Mouse (Mus musculus): Measurements from ENCODE around the gene Wdr62. TPM values are rescaled to one million over a fixed set of nuclear protein-coding genes. Genes with fewer than 3 reads are reported as not detected.

Gene Wdr62
- polyA plus RNA-seq, 1 experiment from 2014 or later: 11.6 TPM

DNA sequence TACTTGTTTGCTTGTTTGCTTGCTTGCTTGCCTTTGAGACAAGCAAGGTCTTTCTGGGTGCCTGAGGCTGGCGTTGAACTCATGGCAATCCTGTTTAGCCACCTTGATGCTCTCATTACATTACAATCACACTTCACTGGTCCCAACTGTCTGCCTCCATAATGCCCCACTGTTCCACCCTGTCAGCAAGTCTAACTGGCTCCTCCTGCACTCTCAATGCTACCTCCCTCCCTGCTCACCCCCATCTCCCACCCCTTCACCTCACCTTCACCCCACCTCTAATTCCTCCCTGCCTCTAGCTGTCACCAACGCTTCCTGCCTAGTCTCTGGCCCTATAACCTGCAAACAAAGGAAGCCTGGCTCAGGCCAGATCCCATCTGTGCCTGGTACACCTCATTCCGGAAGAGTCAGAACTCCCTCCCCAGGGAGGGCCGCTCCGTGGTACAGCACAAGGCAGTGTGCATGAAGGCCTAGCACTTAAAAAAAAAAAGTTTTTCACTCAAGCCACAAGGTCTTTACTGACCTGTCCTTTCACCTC lies 82.6 kb downstream of the Wdr62 start:
- Histone ChIP-seq H3K36me3 (ENCODE audit: poor library complexity, severe bottlenecking) (peaks cover 1% of the 10 kb centered on the region; the same call in 1 of the 2 replicates), H3K4me3 (no peak overlapping the region), H3K27ac (no peak overlapping the region), H3K9ac (no peak overlapping the region), H3K4me1 (peaks cover 23% of the 10 kb centered on the region), H3K27me3 (no peaks in the 10 kb centered on the region), H3K9me3 (replicated peaks) (no peaks in the 10 kb centered on the region), H3K4me2 (no peak overlapping the region)
- ATAC-seq: no peak
- WGBS: 81% methylated on average over 5 of the region's 5 CpGs

DNA sequence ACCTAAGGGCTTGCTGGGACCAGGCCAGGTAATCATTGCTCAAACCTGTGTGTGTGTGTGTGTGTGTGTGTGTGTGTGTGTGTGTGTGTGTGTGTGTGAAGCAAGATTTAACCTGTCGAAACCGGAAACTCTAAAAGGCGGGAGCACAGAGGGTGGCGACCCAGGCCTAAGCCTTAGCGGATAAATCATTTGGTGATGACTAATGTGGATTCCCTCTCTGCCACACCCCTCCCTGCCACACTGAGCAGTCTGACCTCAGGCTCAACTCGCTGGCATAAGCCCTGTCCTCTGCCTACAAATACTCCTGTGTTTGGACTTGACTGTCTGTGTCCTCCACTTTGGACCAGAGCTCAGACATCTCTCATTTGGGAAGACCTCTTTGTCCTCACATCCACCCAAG lies 84.0 kb downstream of the Wdr62 start:
- Histone ChIP-seq H3K36me3 (ENCODE audit: poor library complexity, severe bottlenecking) (peaks cover 16% of the 10 kb centered on the region), H3K27me3 (no peaks in the 10 kb centered on the region), H3K4me2 (no peak overlapping the region), H3K4me3 (no peak overlapping the region), H3K9me3 (replicated peaks) (no peaks in the 10 kb centered on the region), H3K27ac (no peak overlapping the region), H3K4me1 (peaks cover 26% of the 10 kb centered on the region), H3K9ac (no peak overlapping the region)
- ATAC-seq: no peak
- WGBS: 75% methylated on average over 6 of the region's 6 CpGs

DNA sequence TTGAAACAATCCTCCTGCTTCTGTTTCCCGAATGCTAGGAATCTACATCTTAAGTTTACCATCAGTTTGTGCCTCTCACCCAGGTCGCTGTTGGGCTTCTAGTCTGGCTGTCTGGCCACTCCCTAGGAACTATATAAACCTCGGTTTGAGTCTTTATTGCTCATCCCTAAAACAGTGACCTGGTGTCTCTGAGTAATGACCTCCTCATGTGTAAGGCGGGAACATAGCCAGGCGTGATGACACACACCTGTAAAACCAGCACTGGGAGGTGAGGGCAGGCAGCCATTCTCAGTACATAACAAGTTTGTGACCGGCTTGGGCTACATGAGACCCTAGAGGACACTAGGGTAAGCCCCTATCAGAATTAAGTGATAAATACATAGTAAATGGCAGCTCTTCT lies 84.8 kb downstream of the Wdr62 start:
- Histone ChIP-seq H3K4me3 (peak overlapping the region; percentile 71), H3K4me2 (peak overlapping the region; percentile 84), H3K27ac (no peak overlapping the region), H3K27me3 (no peaks in the 10 kb centered on the region), H3K4me1 (peaks cover 26% of the 10 kb centered on the region), H3K9ac (peak overlapping the region; percentile 75), H3K36me3 (ENCODE audit: poor library complexity, severe bottlenecking) (peaks cover 23% of the 10 kb centered on the region), H3K9me3 (replicated peaks) (no peaks in the 10 kb centered on the region)
- 70% methylated on average over 6 of the region's 6 CpGs for WGBS
- no peak for ATAC-seq

DNA sequence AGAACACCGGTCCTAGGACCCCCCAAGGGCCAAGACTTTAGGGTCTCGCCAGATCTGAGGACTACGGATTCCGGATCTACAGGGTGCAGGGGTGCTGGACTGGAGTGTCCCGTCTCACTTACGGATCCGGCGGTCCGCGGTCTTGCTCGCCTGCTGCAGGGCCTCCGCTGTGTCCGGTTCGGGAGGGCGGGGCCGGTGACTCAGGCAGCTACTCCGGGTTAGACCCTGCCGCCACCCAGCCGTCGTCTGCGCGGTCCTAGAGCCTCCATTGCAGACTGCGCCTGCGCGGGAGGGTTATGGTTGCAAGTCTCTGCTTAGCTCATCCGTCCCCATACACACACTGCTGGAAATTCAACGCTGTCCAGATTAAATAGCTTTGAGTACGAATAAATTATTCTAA lies 85.3 kb downstream of the Wdr62 start:
- WGBS: 0% methylated on average over 28 of the region's 28 CpGs
- Histone ChIP-seq H3K27ac (peak overlapping the region; percentile 78), H3K4me1 (peaks cover 26% of the 10 kb centered on the region), H3K27me3 (no peaks in the 10 kb centered on the region), H3K36me3 (ENCODE audit: poor library complexity, severe bottlenecking) (peaks cover 29% of the 10 kb centered on the region), H3K9ac (peak overlapping the region; percentile 75), H3K4me2 (peak overlapping the region; percentile 84), H3K9me3 (replicated peaks) (no peaks in the 10 kb centered on the region), H3K4me3 (peak overlapping the region; percentile 71)
- peak; percentile 91 for ATAC-seq

DNA sequence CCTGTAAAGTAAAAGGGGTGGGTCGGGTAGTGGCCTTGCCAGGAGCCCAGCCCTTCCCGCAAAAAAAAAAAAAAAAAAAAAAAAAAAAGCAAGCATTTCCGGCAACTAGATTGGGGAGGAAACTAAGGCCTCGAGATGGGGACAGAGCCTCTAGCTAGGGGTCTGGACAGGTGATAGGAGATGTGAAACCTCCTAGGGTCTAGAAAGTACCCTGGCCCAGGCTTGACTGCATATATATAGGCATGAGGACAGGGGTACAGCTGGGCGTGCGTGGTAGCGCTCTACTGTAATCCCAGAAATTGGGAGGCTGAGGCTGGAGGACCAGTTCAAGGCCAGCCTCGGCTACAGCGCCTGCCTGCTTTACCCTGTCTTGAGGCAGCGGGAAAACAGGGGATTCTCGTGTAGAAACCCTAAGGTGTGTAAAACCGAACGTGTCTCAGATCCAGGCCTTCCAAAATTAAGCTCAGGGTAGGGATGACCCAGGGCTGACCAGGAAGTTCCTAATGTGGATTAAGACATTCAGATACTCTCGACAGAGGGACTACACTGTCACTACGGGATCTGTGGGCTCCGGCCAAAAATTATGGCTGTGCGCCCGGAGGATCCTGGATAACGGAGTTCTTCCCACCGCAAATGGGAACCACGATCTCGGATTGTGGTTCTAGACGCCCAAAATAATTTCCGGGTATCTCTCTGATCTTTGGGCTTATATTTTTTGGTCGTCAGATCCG lies 86.0 kb downstream of the Wdr62 start:
- peak overlapping the region; percentile 71 for H3K4me3 ChIP-seq
- under 1% methylated on average over 26 of the region's 26 CpGs for WGBS
- H3K36me3 ChIP-seq (ENCODE audit: poor library complexity, severe bottlenecking): peaks cover 33% of the 10 kb centered on the region

DNA sequence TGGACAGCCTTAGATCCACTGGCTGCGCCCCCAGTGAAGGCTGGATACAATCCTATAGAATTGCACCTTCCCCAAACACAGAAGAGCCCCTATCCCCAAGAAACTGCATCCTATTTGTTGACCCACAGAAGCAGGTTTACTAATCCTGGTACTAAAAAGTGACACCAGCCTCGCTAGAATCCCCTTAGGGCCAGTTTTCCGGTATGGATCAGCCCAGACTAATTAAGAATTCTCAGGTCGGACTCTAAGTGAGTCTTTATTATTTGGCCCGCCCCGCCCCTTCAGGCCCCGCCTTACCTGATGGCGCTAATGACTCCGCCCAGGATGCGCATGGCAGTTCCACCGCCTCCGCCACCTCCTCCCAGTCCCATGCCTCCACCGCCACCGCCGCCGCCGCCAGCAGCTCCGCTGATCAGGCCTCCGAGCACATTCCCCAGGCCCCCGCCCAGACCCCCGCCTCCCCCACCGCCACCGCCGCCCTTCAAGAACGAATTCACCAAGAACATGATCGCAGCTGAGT lies 86.6 kb downstream of the Wdr62 start:
- Histone ChIP-seq H3K27ac (peak overlapping the region; percentile 78), H3K4me3 (peak overlapping the region; percentile 71), H3K9ac (peak overlapping the region; percentile 75), H3K4me2 (peak overlapping the region; percentile 84), H3K36me3 (ENCODE audit: poor library complexity, severe bottlenecking) (peaks cover 39% of the 10 kb centered on the region), H3K27me3 (no peaks in the 10 kb centered on the region), H3K9me3 (replicated peaks) (no peaks in the 10 kb centered on the region), H3K4me1 (peaks cover 26% of the 10 kb centered on the region)
- WGBS: under 1% methylated on average over 26 of the region's 26 CpGs
- peak; percentile 74 for ATAC-seq

More for the DNA sequence above, 86.0 kb downstream of the Wdr62 start:
- peak overlapping the region; percentile 78 for H3K27ac ChIP-seq
- H3K4me1 ChIP-seq: peaks cover 26% of the 10 kb centered on the region
- ATAC-seq: peak; percentile 39
- peak overlapping the region; percentile 84 for H3K4me2 ChIP-seq
- H3K9ac ChIP-seq: peak overlapping the region; percentile 75
- H3K9me3 ChIP-seq (replicated peaks): no peaks in the 10 kb centered on the region
- H3K27me3 ChIP-seq: no peaks in the 10 kb centered on the region

DNA sequence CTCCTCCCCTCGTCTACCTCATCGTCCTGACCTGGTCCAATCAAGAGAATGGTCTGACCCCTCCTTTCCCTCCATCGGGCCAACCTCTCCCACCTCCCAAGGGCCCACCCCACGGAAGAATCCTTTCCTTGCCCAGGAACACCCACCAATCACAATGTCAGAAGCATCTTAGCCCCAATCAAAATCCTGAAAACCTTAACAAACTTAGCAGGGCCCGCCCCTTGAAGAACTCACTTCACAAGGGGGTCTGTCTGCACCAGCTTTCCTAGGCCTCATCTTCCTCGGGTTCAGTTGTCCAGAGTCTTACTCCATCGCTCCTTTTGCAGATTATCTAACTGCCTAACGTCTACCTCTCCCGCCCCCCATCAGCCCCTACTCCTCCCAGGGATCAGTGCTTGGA lies 87.2 kb downstream of the Wdr62 start:
- H3K27me3 ChIP-seq: no peaks in the 10 kb centered on the region
- peak overlapping the region; percentile 75 for H3K9ac ChIP-seq
- H3K27ac ChIP-seq: no peak overlapping the region
- WGBS: 14% methylated on average over 9 of the region's 9 CpGs
- H3K9me3 ChIP-seq (replicated peaks): no peaks in the 10 kb centered on the region
- ATAC-seq: no peak
- H3K36me3 ChIP-seq (ENCODE audit: poor library complexity, severe bottlenecking): peaks cover 46% of the 10 kb centered on the region
- peak overlapping the region; percentile 84 for H3K4me2 ChIP-seq
- H3K4me3 ChIP-seq: peak overlapping the region; percentile 71
- peaks cover 22% of the 10 kb centered on the region for H3K4me1 ChIP-seq

DNA sequence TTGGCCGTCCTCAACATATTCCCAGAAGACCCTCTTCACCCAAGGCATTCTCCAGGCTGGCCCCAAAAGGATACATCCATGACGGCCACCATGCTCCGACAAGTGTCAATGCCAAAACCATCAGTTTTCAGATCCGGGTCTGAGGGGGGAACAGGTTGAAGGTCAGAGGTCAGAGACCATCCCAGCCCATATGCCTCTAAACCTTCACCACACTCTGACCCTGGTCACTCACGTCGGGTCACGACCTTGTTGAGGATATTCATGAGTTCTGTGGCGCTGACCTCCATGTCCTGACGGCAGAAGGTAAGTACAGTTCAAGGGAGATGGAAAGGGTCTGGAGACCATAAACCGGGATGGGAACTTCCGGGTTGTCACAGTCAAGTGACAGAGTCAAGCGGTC lies 88.1 kb downstream of the Wdr62 start:
- no peaks in the 10 kb centered on the region for H3K9me3 ChIP-seq (replicated peaks)
- no peak for ATAC-seq
- H3K4me2 ChIP-seq: no peak overlapping the region
- no peak overlapping the region for H3K4me3 ChIP-seq
- peaks cover 22% of the 10 kb centered on the region for H3K4me1 ChIP-seq
- H3K27me3 ChIP-seq: no peaks in the 10 kb centered on the region
- no peak overlapping the region for H3K9ac ChIP-seq
- H3K36me3 ChIP-seq (ENCODE audit: poor library complexity, severe bottlenecking): peaks cover 55% of the 10 kb centered on the region
- WGBS: 91% methylated on average over 12 of the region's 12 CpGs
- H3K27ac ChIP-seq: no peak overlapping the region

Other genes with a start within 250 kb of the Wdr62 start
- gene Zfp14, start 229.0 kb downstream of the Wdr62 start, polyA plus RNA-seq (2015; fragmentation: Nextera tagmentation; extraction: Ambion mirVana): 9.6 and 10.6 TPM in 2 replicates
- 10.3 and 11.8 TPM in 2 replicates for gene Zfp82, start 207.5 kb downstream of the Wdr62 start, polyA plus RNA-seq (2015; fragmentation: Nextera tagmentation; extraction: Ambion mirVana)
- gene Gm26920, start 190.0 kb downstream of the Wdr62 start, polyA plus RNA-seq (2015; fragmentation: Nextera tagmentation; extraction: Ambion mirVana): 1.7 and 3.5 TPM in 2 replicates
- 19.3 and 20.9 TPM in 2 replicates for gene Zfp566, start 189.9 kb downstream of the Wdr62 start, polyA plus RNA-seq (2015; fragmentation: Nextera tagmentation; extraction: Ambion mirVana)
- 118 and 121 TPM in 2 replicates for gene Zfp260, start 185.6 kb downstream of the Wdr62 start, polyA plus RNA-seq (2015; fragmentation: Nextera tagmentation; extraction: Ambion mirVana)
- gene Zfp382, start 158.5 kb downstream of the Wdr62 start, polyA plus RNA-seq (2015; fragmentation: Nextera tagmentation; extraction: Ambion mirVana): 19.0 and 21.1 TPM in 2 replicates
- 19.5 and 23.7 TPM in 2 replicates for gene Zfp146, start 110.7 kb downstream of the Wdr62 start, polyA plus RNA-seq (2015; fragmentation: Nextera tagmentation; extraction: Ambion mirVana)
- 1.7 and 4.4 TPM in 2 replicates for gene Cox7a1, start 96.3 kb downstream of the Wdr62 start, polyA plus RNA-seq (2015; fragmentation: Nextera tagmentation; extraction: Ambion mirVana)
- gene Capns1, start 81.6 kb downstream of the Wdr62 start, polyA plus RNA-seq (2015; fragmentation: Nextera tagmentation; extraction: Ambion mirVana): 51.9 and 54.9 TPM in 2 replicates
- 189 and 194 TPM in 2 replicates for gene Polr2i, start 48.5 kb downstream of the Wdr62 start, polyA plus RNA-seq (2015; fragmentation: Nextera tagmentation; extraction: Ambion mirVana)
- 318 and 339 TPM in 2 replicates for gene Tbcb, start 48.1 kb downstream of the Wdr62 start, polyA plus RNA-seq (2015; fragmentation: Nextera tagmentation; extraction: Ambion mirVana)
- not detected in 2 replicates for gene Ovol3, start 44.7 kb downstream of the Wdr62 start, polyA plus RNA-seq (2015; fragmentation: Nextera tagmentation; extraction: Ambion mirVana)
- gene Thap8, start 325 bp downstream of the Wdr62 start, polyA plus RNA-seq (2015; fragmentation: Nextera tagmentation; extraction: Ambion mirVana): 0.21 and 0.68 TPM in 2 replicates
- 88.8 and 91.4 TPM in 2 replicates for gene Clip3, start 11.3 kb upstream of the Wdr62 start, polyA plus RNA-seq (2015; fragmentation: Nextera tagmentation; extraction: Ambion mirVana)
- gene Alkbh6, start 28.3 kb upstream of the Wdr62 start, polyA plus RNA-seq (2015; fragmentation: Nextera tagmentation; extraction: Ambion mirVana): 101 and 102 TPM in 2 replicates
- gene Syne4, start 34.4 kb upstream of the Wdr62 start, polyA plus RNA-seq (2015; fragmentation: Nextera tagmentation; extraction: Ambion mirVana): 9.2 and 12.7 TPM in 2 replicates
- not detected in 2 replicates for gene E130208F15Rik, start 41.3 kb upstream of the Wdr62 start, polyA plus RNA-seq (2015; fragmentation: Nextera tagmentation; extraction: Ambion mirVana)
- gene Sdhaf1, start 43.5 kb upstream of the Wdr62 start, polyA plus RNA-seq (2015; fragmentation: Nextera tagmentation; extraction: Ambion mirVana): 24.2 and 24.7 TPM in 2 replicates
- gene Lrfn3, start 82.4 kb upstream of the Wdr62 start, polyA plus RNA-seq (2015; fragmentation: Nextera tagmentation; extraction: Ambion mirVana): 8.1 and 9.7 TPM in 2 replicates
- 12.1 and 15.6 TPM in 2 replicates for gene Tyrobp, start 133.3 kb upstream of the Wdr62 start, polyA plus RNA-seq (2015; fragmentation: Nextera tagmentation; extraction: Ambion mirVana)
- 0.88 TPM in 1 of 2 replicates, not detected in the other for gene Hcst, start 139.4 kb upstream of the Wdr62 start, polyA plus RNA-seq (2015; fragmentation: Nextera tagmentation; extraction: Ambion mirVana)
- 1.3 and 1.6 TPM in 2 replicates for gene Nfkbid, start 141.3 kb upstream of the Wdr62 start, polyA plus RNA-seq (2015; fragmentation: Nextera tagmentation; extraction: Ambion mirVana)
- 306 and 329 TPM in 2 replicates for gene Aplp1, start 165.1 kb upstream of the Wdr62 start, polyA plus RNA-seq (2015; fragmentation: Nextera tagmentation; extraction: Ambion mirVana)
- gene Kirrel2, start 177.3 kb upstream of the Wdr62 start, polyA plus RNA-seq (2015; fragmentation: Nextera tagmentation; extraction: Ambion mirVana): 0.36 and 0.65 TPM in 2 replicates
- 0.15 and 0.18 TPM in 2 replicates for gene Nphs1, start 177.9 kb upstream of the Wdr62 start, polyA plus RNA-seq (2015; fragmentation: Nextera tagmentation; extraction: Ambion mirVana)
- gene Prodh2, start 213.2 kb upstream of the Wdr62 start, polyA plus RNA-seq (2015; fragmentation: Nextera tagmentation; extraction: Ambion mirVana): 0.31 TPM in 1 of 2 replicates, not detected in the other

Measured in forebrain, embryonic 13.5 days (tissue).